Mouse (Mus musculus) adrenal gland, postnatal 25 days (tissue): Measurements from ENCODE around the gene Batf2. TPM values are rescaled to one million over a fixed set of nuclear protein-coding genes. Genes with fewer than 3 reads are reported as not detected.
"Not testable (repeated sequence)": the region's sequence is repeated elsewhere in the genome, so short reads cannot be mapped to it uniquely, and the experiment has no call there.

Experiments used
- DNase-seq: peaks from one replicate; pipeline ENCODE4 v3.0.0; 2021; ENCODE audit warnings: mixed read lengths
- long read RNA-seq: library from polyadenylated mRNA; stranded (forward); transcript quantifications from one replicate; pipeline ENCODE4 v2.0.0, GENCODE M21; 2021
- total RNA-seq: library from RNA; stranded (reverse); gene quantifications from 2 replicates; pipeline ENCODE4 v1.2.3, GENCODE M21; 2021

Gene Batf2
- 1.00 and 2.1 TPM in 2 replicates for total RNA-seq
- long read RNA-seq, partial matches to known transcripts = 0 of 1 reads
- long read RNA-seq, other reads (novel, unspliced or antisense) = 1 of 1 reads

- peak; percentile 88 for DNase-seq
These were observed at the start of gene Batf2 for GRCm38 (mm10) chr19:6140678-6141393. Gene Batf2 (plus strand): TSS chr19:6140983.

- no peak for DNase-seq
These were observed 46.7 kb upstream of the Batf2 start, which contains the start of gene AC131692.1 for GRCm38 (mm10) chr19:6094119-6094518. Gene AC131692.1 (plus strand): TSS chr19:6094419.

- no peak for DNase-seq
These were observed 42.9 kb upstream of the Batf2 start for GRCm38 (mm10) chr19:6097847-6098246.

GRCm38 (mm10) chr19:6101186-6101585 is 39.6 kb upstream of the Batf2 start:
- DNase-seq = no peak

GRCm38 (mm10) chr19:6102169-6102853 is 38.5 kb upstream of the Batf2 start:
- no peak for DNase-seq

- DNase-seq = no peak
These were observed 36.3 kb upstream of the Batf2 start for GRCm38 (mm10) chr19:6104476-6104875.

- DNase-seq = no peak
These were observed 35.2 kb upstream of the Batf2 start, which contains the start of gene Naaladl1 for GRCm38 (mm10) chr19:6105586-6105985. Gene Naaladl1 (plus strand): TSS chr19:6105782.

GRCm38 (mm10) chr19:6113116-6113515 is 27.7 kb upstream of the Batf2 start:
- DNase-seq = no peak

- DNase-seq = peak; percentile 38
These were observed 24.5 kb upstream of the Batf2 start for GRCm38 (mm10) chr19:6116113-6116850.

- DNase-seq = no peak
These were observed 23.3 kb upstream of the Batf2 start for GRCm38 (mm10) chr19:6117346-6117985.

GRCm38 (mm10) chr19:6117986-6118676 is 22.7 kb upstream of the Batf2 start, which contains the start of gene Sac3d1:
Gene Sac3d1 (minus strand): TSS chr19:6118650.
- peak; percentile 85 for DNase-seq

GRCm38 (mm10) chr19:6118677-6119185 is 22.1 kb upstream of the Batf2 start:
- DNase-seq = no peak

- no peak for DNase-seq
These were observed 19.0 kb upstream of the Batf2 start for GRCm38 (mm10) chr19:6121761-6122160.

GRCm38 (mm10) chr19:6123330-6123729 is 17.5 kb upstream of the Batf2 start:
- no peak for DNase-seq

GRCm38 (mm10) chr19:6124898-6125297 is 15.9 kb upstream of the Batf2 start:
- DNase-seq = no peak

- DNase-seq = no peak
These were observed 14.5 kb upstream of the Batf2 start for GRCm38 (mm10) chr19:6126289-6126688.

- no peak for DNase-seq
These were observed 13.8 kb upstream of the Batf2 start for GRCm38 (mm10) chr19:6126789-6127580.

GRCm38 (mm10) chr19:6127760-6128341 is 12.9 kb upstream of the Batf2 start, which contains the start of gene Snx15:
Gene Snx15 (minus strand): TSS chr19:6128304.
- peak; percentile 93 for DNase-seq

GRCm38 (mm10) chr19:6130414-6131128 is 10.2 kb upstream of the Batf2 start:
- not testable (repeated sequence) for DNase-seq
